In genomic region chr19:8967373-8967743, GRCm38 (mm10) we compare ENCODE assay signal across 8 mouse cellular contexts. TPM values are rescaled to one million over a fixed set of nuclear protein-coding genes. Genes with fewer than 3 reads are reported as not detected.
A peak's percentile ranks its signal among the peaks of the same experiment; 100 is the strongest.
DNase-seq lines count a peak whose midpoint lies in the region; ATAC-seq and TF ChIP-seq lines count a peak whose summit lies in the region.

No protein-coding gene starts in this region.

- H3K27ac ChIP-seq in heart, embryonic 11.5 days (ENCODE audit: low read depth, low read length), result peak overlapping the region; percentile 81
- H3K27ac ChIP-seq in CH12.LX (ENCODE audit: insufficient read depth, low read depth), result peak overlapping the region; percentile 52; the same call in 1 of the 2 replicates
- H3K27ac ChIP-seq in forebrain, embryonic 14.5 days (ENCODE audit: low read depth, low read length), result peak overlapping the region; percentile 74; the same call in 1 of the 2 replicates
- H3K27ac ChIP-seq in liver, embryonic 16.5 days (ENCODE audit: low read length), result peak overlapping the region; percentile 84

- in situ Hi-C loops in CH12.LX (cut with MboI; ENCODE audit: low pct_ligation_motif_present, low pct_unique_long_range_greater_than_20kb, low sequenced_read_pairs), result no loop called here

- TF ChIP-seq POLR2A in CH12.LX (IDR thresholded peaks at IDR 0.05; ENCODE audit: low read depth, low read length), result no peak

- no peak for DNase-seq in heart, postnatal 4 days
- no peak for DNase-seq in CH12.LX (ENCODE audit: extremely low read depth)
- no peak for DNase-seq in forebrain, embryonic 14.5 days (ENCODE audit: low spot score)
- DNase-seq in layer of hippocampus, postnatal 25 days (ENCODE audit: extremely low spot score in 1 of 2, low spot score in 1 of 2), result no peak
- no peak for DNase-seq in cerebellum, postnatal 14 days

- no peaks in the 10 kb centered on the region for H3K27me3 ChIP-seq in heart, embryonic 11.5 days (ENCODE audit: control insufficient read depth, insufficient read depth, low read length)
- no peaks in the 10 kb centered on the region for H3K27me3 ChIP-seq in CH12.LX (replicated peaks)
- H3K27me3 ChIP-seq in forebrain, embryonic 14.5 days (replicated peaks; ENCODE audit: control insufficient read depth, insufficient read depth, low read length), result no peaks in the 10 kb centered on the region
- no peaks in the 10 kb centered on the region for H3K27me3 ChIP-seq in liver, embryonic 16.5 days (ENCODE audit: control insufficient read depth, insufficient read depth, low read depth, low read length)

- H3K9ac ChIP-seq in heart, embryonic 11.5 days (ENCODE audit: low read depth, low read length), result peak overlapping the region; percentile 89
- H3K9ac ChIP-seq in CH12.LX (ENCODE audit: insufficient read depth, low read depth), result peak overlapping the region; percentile 98
- H3K9ac ChIP-seq in forebrain, embryonic 14.5 days (ENCODE audit: low read length), result peak overlapping the region; percentile 92
- H3K9ac ChIP-seq in liver, embryonic 16.5 days (ENCODE audit: low read depth, low read length), result peak overlapping the region; percentile 80

- 0% methylated on average over 8 of the region's 8 CpGs for WGBS in heart, embryonic 11.5 days (ENCODE audit: insufficient replicate concordance)
- WGBS in forebrain, embryonic 14.5 days, result 0% methylated on average over 8 of the region's 8 CpGs
- 0% methylated on average over 8 of the region's 8 CpGs for WGBS in liver, embryonic 16.5 days (ENCODE audit: insufficient replicate concordance)

- TF ChIP-seq CTCF in CH12.LX (conservative IDR thresholded peaks at IDR 0.05 in 1 of 2, IDR thresholded peaks at IDR 0.05 in 1 of 2; ENCODE audit: low read depth in 2 of 2, low read length in 2 of 2), result no peak

- no peaks in the 10 kb centered on the region for H3K9me3 ChIP-seq in heart, embryonic 11.5 days (replicated peaks; ENCODE audit: control insufficient read depth, low read length)
- no peaks in the 10 kb centered on the region for H3K9me3 ChIP-seq in CH12.LX (replicated peaks; ENCODE audit: low read length)
- no peaks in the 10 kb centered on the region for H3K9me3 ChIP-seq in forebrain, embryonic 14.5 days (replicated peaks; ENCODE audit: control insufficient read depth, low read length)
- no peaks in the 10 kb centered on the region for H3K9me3 ChIP-seq in liver, embryonic 16.5 days (replicated peaks; ENCODE audit: control insufficient read depth, low read length)

- peak overlapping the region; percentile 70 for H3K4me3 ChIP-seq in heart, embryonic 11.5 days (ENCODE audit: low read depth, low read length)
- H3K4me3 ChIP-seq in CH12.LX (replicated peaks in 1 of 3; ENCODE audit: low read depth in 2 of 3, low read length in 2 of 3, poor library complexity in 1 of 3), result peak overlapping the region; percentile 76 to 99 (median 94)
- H3K4me3 ChIP-seq in forebrain, embryonic 14.5 days (ENCODE audit: low read depth, low read length), result peak overlapping the region; percentile 80
- H3K4me3 ChIP-seq in liver, embryonic 16.5 days (ENCODE audit: low read depth, low read length), result peak overlapping the region; percentile 71

- peaks cover 9% of the 10 kb centered on the region for H3K4me1 ChIP-seq in heart, embryonic 11.5 days (ENCODE audit: control insufficient read depth, insufficient read depth, low read length)
- peaks cover 10 to 52% of the 10 kb centered on the region in 2 experiments for H3K4me1 ChIP-seq in CH12.LX (ENCODE audit: control insufficient read depth in 1 of 2, insufficient read depth in 2 of 2)
- peaks cover 10% of the 10 kb centered on the region for H3K4me1 ChIP-seq in forebrain, embryonic 14.5 days (ENCODE audit: control insufficient read depth, insufficient read depth, low read length)
- H3K4me1 ChIP-seq in liver, embryonic 16.5 days (ENCODE audit: control insufficient read depth, low read depth, low read length), result peaks cover 18% of the 10 kb centered on the region

- TF ChIP-seq EP300 in CH12.LX (IDR thresholded peaks at IDR 0.05; ENCODE audit: low read length), result no peak

- no peak for TF ChIP-seq RAD21 in CH12.LX (IDR thresholded peaks at IDR 0.05; ENCODE audit: low read depth, low read length)

- H3K79me2 ChIP-seq in CH12.LX (replicated peaks; ENCODE audit: control insufficient read depth, extremely low read depth, insufficient read depth, poor library complexity, severe bottlenecking), result peaks cover 59% of the 10 kb centered on the region

- peaks cover 51% of the 10 kb centered on the region for H3K36me3 ChIP-seq in heart, embryonic 11.5 days (ENCODE audit: control insufficient read depth, insufficient read depth, low read length)
- peaks cover 67 to 82% of the 10 kb centered on the region in 2 experiments for H3K36me3 ChIP-seq in CH12.LX (replicated peaks in 1 of 2; ENCODE audit: control insufficient read depth in 1 of 2, insufficient read depth in 1 of 2, low read length in 1 of 2)
- H3K36me3 ChIP-seq in forebrain, embryonic 14.5 days (ENCODE audit: control insufficient read depth, insufficient read depth, low read length), result peaks cover 74% of the 10 kb centered on the region
- peaks cover 58% of the 10 kb centered on the region for H3K36me3 ChIP-seq in liver, embryonic 16.5 days (ENCODE audit: control insufficient read depth, insufficient read depth)

- dilution Hi-C loops in CH12.LX (cut with MboI; ENCODE audit: extremely low pct_ligation_motif_present, extremely low pct_unique_long_range_greater_than_20kb, low sequenced_read_pairs), result no loop called here

- H3K4me2 ChIP-seq in heart, embryonic 11.5 days, result peak overlapping the region; percentile 80
- H3K4me2 ChIP-seq in CH12.LX (ENCODE audit: insufficient read depth, low read depth, poor library complexity, severe bottlenecking), result peak overlapping the region; percentile 91
- peak overlapping the region; percentile 85 for H3K4me2 ChIP-seq in forebrain, embryonic 14.5 days (ENCODE audit: low read length)
- H3K4me2 ChIP-seq in liver, embryonic 16.5 days (ENCODE audit: low read depth, low read length), result peak overlapping the region; percentile 89

- ATAC-seq in heart, embryonic 11.5 days (replicated peaks; ENCODE audit: insufficient number of reproducible peaks, low FRiP score, low TSS enrichment), result no peak
- peak; percentile 1; the same call in 1 of the 2 replicates for ATAC-seq in forebrain, embryonic 14.5 days
- ATAC-seq in liver, embryonic 16.5 days (ENCODE audit: low read depth), result no peak
- ATAC-seq in cerebellum, adult (ENCODE audit: insufficient number of reproducible peaks, low FRiP score, low TSS enrichment), result no peak

TF ChIP-seq in CH12.LX, 34 proteins besides CTCF, POLR2A, EP300 and RAD21:
- TF ChIP-seq SMC3 (IDR thresholded peaks at IDR 0.05; ENCODE audit: low read depth, low read length), result no peak
- TF ChIP-seq POLR2AphosphoS2 (IDR thresholded peaks at IDR 0.05; ENCODE audit: low read depth, low read length), result peak; percentile 27
TF ChIP-seq in CH12.LX: peak in this region for 1.

RNA-seq across cellular contexts. Expression of gene Eef1g, which starts 0.5 kb away (rescaled TPM):
- polyA plus RNA-seq in heart, embryonic 11.5 days (2014; fragmentation: Nextera tagmentation; extraction: Ambion mirVana), result 344 TPM in 2 replicates
- total RNA-seq in heart, postnatal 4 days (2021), result 100 to 1,000 TPM; 357 to 371 TPM
- 1,294 and 1,368 TPM in 2 replicates for total RNA-seq in CH12.LX (2012; rRNA removed)
- 1,172 and 1,266 TPM in 2 replicates for total RNA-seq in CH12.LX (2014; rRNA removed)
- polyA plus RNA-seq in CH12.LX (2012; ENCODE audit: insufficient read length, low read depth), result 1,511 and 1,695 TPM in 2 replicates
- 356 and 360 TPM in 2 replicates for polyA plus RNA-seq in forebrain, embryonic 14.5 days (2014; fragmentation: Nextera tagmentation; extraction: Ambion mirVana)
- 153 and 172 TPM in 2 replicates for polyA plus RNA-seq in liver, embryonic 16.5 days (2015; fragmentation: Nextera tagmentation; extraction: Ambion mirVana)
- total RNA-seq in layer of hippocampus, postnatal 25 days (2021), result 100 to 1,000 TPM; 215 to 256 TPM

RNA-seq across cellular contexts. Expression of gene Tut1, which starts 13.7 kb away (rescaled TPM):
- 17.1 and 19.8 TPM in 2 replicates for polyA plus RNA-seq in heart, embryonic 11.5 days (2014; fragmentation: Nextera tagmentation; extraction: Ambion mirVana)
- 1 to 10 TPM; 8.3 to 9.6 TPM for total RNA-seq in heart, postnatal 4 days (2021)
- total RNA-seq in CH12.LX (2012; rRNA removed) (47.7 and 49.1 TPM in 2 replicates), CH12.LX (2014; rRNA removed) (40.4 and 41.8 TPM in 2 replicates)
- polyA plus RNA-seq in CH12.LX (2012; ENCODE audit: insufficient read length, low read depth), result 52.9 and 54.9 TPM in 2 replicates
- polyA plus RNA-seq in forebrain, embryonic 14.5 days (2014; fragmentation: Nextera tagmentation; extraction: Ambion mirVana), result 24.2 and 26.4 TPM in 2 replicates
- 12.6 and 12.9 TPM in 2 replicates for polyA plus RNA-seq in liver, embryonic 16.5 days (2015; fragmentation: Nextera tagmentation; extraction: Ambion mirVana)
- 10 to 100 TPM; 19.4 to 20.1 TPM for total RNA-seq in layer of hippocampus, postnatal 25 days (2021)

RNA-seq across cellular contexts. Expression of gene Ahnak, which starts 21.7 kb away (rescaled TPM):
- 15.1 and 17.4 TPM in 2 replicates for polyA plus RNA-seq in heart, embryonic 11.5 days (2014; fragmentation: Nextera tagmentation; extraction: Ambion mirVana)
- 100 to 1,000 TPM; 303 to 328 TPM for total RNA-seq in heart, postnatal 4 days (2021)
- 15.3 and 21.7 TPM in 2 replicates for total RNA-seq in CH12.LX (2012; rRNA removed)
- total RNA-seq in CH12.LX (2014; rRNA removed), result 1.5 and 1.7 TPM in 2 replicates
- polyA plus RNA-seq in CH12.LX (2012; ENCODE audit: insufficient read length, low read depth), result 1.8 and 2.0 TPM in 2 replicates
- 2.6 and 4.5 TPM in 2 replicates for polyA plus RNA-seq in forebrain, embryonic 14.5 days (2014; fragmentation: Nextera tagmentation; extraction: Ambion mirVana)
- 3.1 TPM in 2 replicates for polyA plus RNA-seq in liver, embryonic 16.5 days (2015; fragmentation: Nextera tagmentation; extraction: Ambion mirVana)
- total RNA-seq in layer of hippocampus, postnatal 25 days (2021), result 10 to 100 TPM; 14.7 to 15.7 TPM

RNA-seq across cellular contexts. Expression of gene Mta2, which starts 25.7 kb away (rescaled TPM):
- polyA plus RNA-seq in heart, embryonic 11.5 days (2014; fragmentation: Nextera tagmentation; extraction: Ambion mirVana), result 30.0 and 39.9 TPM in 2 replicates
- 10 to 100 TPM; 62.5 to 63.8 TPM for total RNA-seq in heart, postnatal 4 days (2021)
- total RNA-seq in CH12.LX (2012; rRNA removed) (131 and 158 TPM in 2 replicates), CH12.LX (2014; rRNA removed) (115 and 117 TPM in 2 replicates)
- 149 and 162 TPM in 2 replicates for polyA plus RNA-seq in CH12.LX (2012; ENCODE audit: insufficient read length, low read depth)
- polyA plus RNA-seq in forebrain, embryonic 14.5 days (2014; fragmentation: Nextera tagmentation; extraction: Ambion mirVana), result 57.1 and 57.4 TPM in 2 replicates
- polyA plus RNA-seq in liver, embryonic 16.5 days (2015; fragmentation: Nextera tagmentation; extraction: Ambion mirVana), result 73.9 and 82.3 TPM in 2 replicates
- 10 to 100 TPM; 51.2 to 58.4 TPM for total RNA-seq in layer of hippocampus, postnatal 25 days (2021)

RNA-seq across cellular contexts. Expression of gene Eml3, which starts 38.0 kb away (rescaled TPM):
- 8.1 and 8.5 TPM in 2 replicates for polyA plus RNA-seq in heart, embryonic 11.5 days (2014; fragmentation: Nextera tagmentation; extraction: Ambion mirVana)
- total RNA-seq in heart, postnatal 4 days (2021), result 10 to 100 TPM; 15.4 to 16.6 TPM
- 33.3 and 33.6 TPM in 2 replicates for total RNA-seq in CH12.LX (2012; rRNA removed)
- total RNA-seq in CH12.LX (2014; rRNA removed), result 18.7 and 20.4 TPM in 2 replicates
- polyA plus RNA-seq in CH12.LX (2012; ENCODE audit: insufficient read length, low read depth), result 35.2 and 37.3 TPM in 2 replicates
- 4.1 and 5.4 TPM in 2 replicates for polyA plus RNA-seq in forebrain, embryonic 14.5 days (2014; fragmentation: Nextera tagmentation; extraction: Ambion mirVana)
- 11.4 and 12.8 TPM in 2 replicates for polyA plus RNA-seq in liver, embryonic 16.5 days (2015; fragmentation: Nextera tagmentation; extraction: Ambion mirVana)
- 10 to 100 TPM in 1 of 2 experiments, 1 to 10 TPM in 1; 9.1 to 11.1 TPM for total RNA-seq in layer of hippocampus, postnatal 25 days (2021)
